Mouse (Mus musculus) liver, embryonic 14.5 days (tissue): ENCODE measurements around the gene Krt80. TPM values are rescaled to one million over a fixed set of nuclear protein-coding genes. Genes with fewer than 3 reads are reported as not detected.

Source experiments
- ATAC-seq: fragments of 200-750 bp; cut with Nextera tagmentation; 2 replicates; pipeline ENCODE4 v1.8.0; 2017; ENCODE audit warnings: moderate number of reproducible peaks, mild to moderate bottlenecking, moderate library complexity; ENCODE audit not compliant: insufficient read depth
- DNase-seq, 3 experiments: peaks; one replicate each; pipeline ENCODE4 v3.0.0-alpha.2; 2012 to 2013; ENCODE audit warnings: low read depth in 3 of 3, low spot score in 3 of 3
- H3K27ac ChIP-seq: fragments of 300-500 bp; sonication (generic); 2 replicates; pipeline ENCODE4 v1.5.1; 2014; ENCODE audit warnings: moderate library complexity, mild to moderate bottlenecking, control low read depth, inconsistent platforms
- H3K27me3 ChIP-seq: fragments of 300-500 bp; sonication (generic); 2 replicates; pipeline ENCODE4 v1.6.1; 2014; ENCODE audit warnings: mild to moderate bottlenecking, low read length, moderate library complexity; ENCODE audit not compliant: control insufficient read depth, insufficient read depth
- H3K36me3 ChIP-seq: fragments of 300-500 bp; sonication (generic); replicated peaks from 2 replicates; pipeline ENCODE4 v1.6.1; 2014; ENCODE audit warnings: low read depth; ENCODE audit not compliant: control insufficient read depth, insufficient read depth
- H3K4me1 ChIP-seq, 2 experiments: fragments of 200-500 bp in 1 of 2; fragments of 300-500 bp in 1 of 2; sonication (generic) in 1 of 2; replicated peaks; 2 replicates each; pipeline ENCODE4 v1.6.1; 2012 to 2014; ENCODE audit warnings: antibody characterized with exemption in 1 of 2, inconsistent platforms in 1 of 2, low read length in 1 of 2; ENCODE audit not compliant: control insufficient read depth in 2 of 2, insufficient read depth in 2 of 2
- H3K4me2 ChIP-seq: fragments of 300-500 bp; sonication (generic); 2 replicates; pipeline ENCODE4 v1.6.1; 2014; ENCODE audit warnings: low read depth, mild to moderate bottlenecking, control low read depth, moderate library complexity
- H3K4me3 ChIP-seq, 2 experiments: fragments of 200-500 bp in 1 of 2; fragments of 300-500 bp in 1 of 2; sonication (generic) in 1 of 2; 2 replicates each; pipeline ENCODE4 v1.5.1; 2012 to 2014; ENCODE audit warnings: low read depth in 2 of 2, low read length in 2 of 2, mild to moderate bottlenecking in 2 of 2, control low read depth in 1 of 2, inconsistent platforms in 1 of 2, moderate library complexity in 1 of 2; ENCODE audit not compliant: insufficient read depth in 1 of 2
- H3K9ac ChIP-seq: fragments of 300-500 bp; sonication (generic); replicated peaks from 2 replicates; pipeline ENCODE4 v1.6.1; 2014; ENCODE audit warnings: mild to moderate bottlenecking, control low read depth, moderate library complexity
- H3K9me3 ChIP-seq: fragments of 300-500 bp; sonication (generic); 2 replicates; pipeline ENCODE4 v1.6.1; 2016; ENCODE audit warnings: low read length, mixed read lengths; ENCODE audit not compliant: control insufficient read depth
- CTCF ChIP-seq: IDR thresholded peaks from 2 replicates; pipeline ENCODE4 v1.5.1; 2016; ENCODE audit warnings: antibody characterized with exemption, low read depth, control low read depth
- EP300 ChIP-seq: IDR thresholded peaks from 2 replicates; pipeline ENCODE4 v1.6.1; 2016; ENCODE audit warnings: antibody characterized with exemption, low read depth
- WGBS: fragments of 180-500 bp; shearing (Covaris S2); extraction: QIAGEN DNeasy Blood & Tissue Kit; methylation state at CpG from one replicate; pipeline ENCODE4 v1.1.7; 2014; ENCODE audit not compliant: insufficient replicate concordance; 5-methylcytosine and 5-hydroxymethylcytosine counted together
- polyA plus RNA-seq, 2 experiments: library from polyadenylated mRNA; depleted of rRNA in 1 of 2; stranded (reverse) in 1 of 2; unstranded in 1 of 2; fragments of >200 nt; fragmentation: Nextera tagmentation in 1 of 2; extraction: Ambion mirVana in 1 of 2; gene quantifications; 2 replicates each; pipeline versions ENCODE4 v1.2.1 to v1.2.3; 2012 to 2014

Gene Krt80
- polyA plus RNA-seq, 2 experiments: 0.19 to 0.27 TPM

- ATAC-seq (no peak), DNase-seq (no peak)
- Histone ChIP-seq H3K4me3 (no peak overlapping the region), H3K36me3 (no peaks in the 10 kb centered on the region), H3K4me1 (peaks cover 0 to 2% of the 10 kb centered on the region in 2 experiments; a peak in 2 of 4 replicates), H3K9ac (no peak overlapping the region), H3K4me2 (no peak overlapping the region), H3K9me3 (no peaks in the 10 kb centered on the region), H3K27me3 (no peaks in the 10 kb centered on the region; the same call in 1 of the 2 replicates), H3K27ac (no peak overlapping the region)
- WGBS: 14% methylated on average over 4 of the region's 4 CpGs
- TF ChIP-seq EP300: no peak
- no peak for TF ChIP-seq CTCF
Measured at GRCm38 (mm10) chr15:101333648-101334047, 36.3 kb downstream of the Krt80 start.

DNA sequence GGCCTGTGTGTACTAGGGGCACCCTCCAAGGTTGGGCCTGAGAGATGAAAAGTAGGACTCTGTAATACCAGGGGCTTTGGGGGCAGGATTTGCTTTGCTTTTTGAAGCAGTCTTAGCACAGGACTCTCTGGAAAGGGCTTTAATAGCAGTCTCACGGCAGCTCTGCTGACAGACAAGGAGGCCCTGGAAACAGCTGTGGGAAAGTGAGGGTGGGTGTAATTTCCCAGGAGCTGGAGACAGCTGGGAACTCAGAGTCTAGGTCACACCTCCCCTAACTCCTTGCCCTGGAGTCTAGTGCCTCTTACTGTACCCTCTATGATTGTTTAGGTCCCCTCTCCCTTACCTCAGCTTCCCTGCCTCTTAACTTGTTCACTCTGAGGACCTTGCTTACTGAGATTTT, 36.8 kb downstream of the Krt80 start:
- ATAC-seq (no peak), DNase-seq (no peak)
- Histone ChIP-seq H3K27me3 (no peaks in the 10 kb centered on the region; the same call in 1 of the 2 replicates), H3K4me1 (peaks cover 0 to 2% of the 10 kb centered on the region in 2 experiments; a peak in 2 of 4 replicates), H3K9ac (no peak overlapping the region), H3K4me2 (no peak overlapping the region), H3K27ac (no peak overlapping the region), H3K4me3 (no peak overlapping the region), H3K36me3 (no peaks in the 10 kb centered on the region), H3K9me3 (no peaks in the 10 kb centered on the region)
- TF ChIP-seq EP300: no peak
- no peak for TF ChIP-seq CTCF
- 11% methylated on average over 1 of the region's 1 CpGs for WGBS

DNA sequence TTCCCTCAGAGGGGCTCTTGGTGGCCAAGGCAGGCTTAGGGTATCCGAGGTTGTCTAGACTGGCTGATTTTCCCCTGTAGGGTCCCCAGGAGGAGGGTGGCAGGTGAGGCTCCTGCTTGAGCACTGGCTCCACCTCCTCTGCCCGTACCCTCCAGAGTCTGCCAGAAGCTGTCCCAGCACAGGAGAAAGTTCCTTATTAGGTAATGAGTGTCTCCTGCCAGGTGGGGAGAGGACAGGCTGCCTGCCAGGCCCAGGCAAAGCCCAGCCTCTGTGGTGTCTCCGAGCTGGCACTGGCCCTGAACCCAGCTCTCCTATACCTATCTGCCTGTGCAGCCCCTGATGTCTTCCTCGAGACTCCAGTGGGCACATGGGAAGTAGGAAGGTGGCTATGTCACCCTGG, 37.6 kb downstream of the Krt80 start:
- ATAC-seq (no peak), DNase-seq (no peak)
- TF ChIP-seq EP300: no peak
- no peak for TF ChIP-seq CTCF
- Histone ChIP-seq H3K4me3 (no peak overlapping the region), H3K4me2 (no peak overlapping the region), H3K9ac (no peak overlapping the region), H3K9me3 (no peaks in the 10 kb centered on the region), H3K27ac (no peak overlapping the region), H3K27me3 (no peaks in the 10 kb centered on the region; the same call in 1 of the 2 replicates), H3K36me3 (no peaks in the 10 kb centered on the region), H3K4me1 (peaks cover 0 to 2% of the 10 kb centered on the region in 2 experiments; a peak in 1 of 4 replicates)
- 38% methylated on average over 4 of the region's 4 CpGs for WGBS

GRCm38 (mm10) chr15:101331090-101331489, 38.9 kb downstream of the Krt80 start:
- 57% methylated on average over 4 of the region's 4 CpGs for WGBS
- no peak for ATAC-seq
- no peaks in the 10 kb centered on the region; the same call in 1 of the 2 replicates for H3K27me3 ChIP-seq
- no peak overlapping the region for H3K4me3 ChIP-seq
- H3K27ac ChIP-seq: no peak overlapping the region
- no peaks in the 10 kb centered on the region for H3K9me3 ChIP-seq
- H3K4me1 ChIP-seq: no peaks in the 10 kb centered on the region
- DNase-seq: no peak
- no peak for TF ChIP-seq EP300
- no peak for TF ChIP-seq CTCF
- H3K9ac ChIP-seq: no peak overlapping the region
- H3K4me2 ChIP-seq: no peak overlapping the region
- H3K36me3 ChIP-seq: no peaks in the 10 kb centered on the region

DNA sequence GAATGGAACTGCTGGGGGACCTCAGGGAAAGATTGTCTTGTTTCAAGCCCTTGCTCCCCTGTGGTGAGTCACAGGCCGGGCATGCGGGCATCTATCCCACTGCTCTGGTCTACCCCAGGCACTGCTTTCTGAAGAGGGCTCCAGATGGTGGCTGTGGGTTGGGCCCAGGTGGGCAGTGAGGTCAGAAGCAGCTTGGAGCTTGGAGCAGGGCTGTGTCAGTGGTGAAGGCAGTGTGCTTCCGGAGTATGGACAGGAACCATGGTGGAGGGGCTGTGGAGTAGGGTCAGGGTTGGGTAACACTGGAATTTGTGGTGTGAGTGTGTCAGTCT, 40.4 kb downstream of the Krt80 start:
- Histone ChIP-seq H3K36me3 (no peaks in the 10 kb centered on the region), H3K4me2 (no peak overlapping the region), H3K9me3 (no peaks in the 10 kb centered on the region), H3K4me1 (no peaks in the 10 kb centered on the region), H3K9ac (no peak overlapping the region), H3K4me3 (no peak overlapping the region), H3K27me3 (no peaks in the 10 kb centered on the region; the same call in 1 of the 2 replicates), H3K27ac (no peak overlapping the region)
- no peak for DNase-seq
- TF ChIP-seq EP300 (no peak), CTCF (no peak)
- WGBS: 55% methylated on average over 3 of the region's 3 CpGs
- ATAC-seq: no peak
